Mouse (Mus musculus) intestine, embryonic 14.5 days (tissue): ENCODE measurements around the gene Sgpl1. TPM values are rescaled to one million over a fixed set of nuclear protein-coding genes. Genes with fewer than 3 reads are reported as not detected.

Source experiments
- ATAC-seq: fragments of 200-750 bp; cut with Nextera tagmentation; replicated peaks from 2 replicates; pipeline ENCODE4 v1.8.0; 2017; ENCODE audit warnings: low read depth, moderate number of reproducible peaks, moderate TSS enrichment, moderate library complexity; ENCODE audit not compliant: low FRiP score, low TSS enrichment
- DNase-seq: peaks from one replicate; pipeline ENCODE4 v3.0.0-alpha.2; 2018; ENCODE audit warnings: low spot score
- H3K27ac ChIP-seq: fragments of 300-500 bp; sonication (generic); 2 replicates; pipeline ENCODE4 v1.5.1; 2014; ENCODE audit warnings: low read depth, mild to moderate bottlenecking, control low read depth
- H3K27me3 ChIP-seq: fragments of 300-500 bp; sonication (generic); replicated peaks from 2 replicates; pipeline ENCODE4 v1.6.1; 2014; ENCODE audit warnings: low read length, control low read depth; ENCODE audit not compliant: control insufficient read depth, insufficient read depth
- H3K36me3 ChIP-seq: fragments of 300-500 bp; sonication (generic); 2 replicates; pipeline ENCODE4 v1.6.1; 2014; ENCODE audit warnings: low read length, control low read depth; ENCODE audit not compliant: control insufficient read depth, insufficient read depth
- H3K4me1 ChIP-seq: fragments of 300-500 bp; sonication (generic); replicated peaks from 2 replicates; pipeline ENCODE4 v1.6.1; 2014; ENCODE audit warnings: low read length, control low read depth, mixed read lengths; ENCODE audit not compliant: control insufficient read depth, insufficient read depth
- H3K4me2 ChIP-seq: fragments of 300-500 bp; sonication (generic); 2 replicates; pipeline ENCODE4 v1.6.1; 2014; ENCODE audit warnings: low read length
- H3K4me3 ChIP-seq: fragments of 300-500 bp; sonication (generic); 2 replicates; pipeline ENCODE4 v1.5.1; 2014; ENCODE audit warnings: low read depth, low read length, control low read depth, mixed read lengths
- H3K9ac ChIP-seq: fragments of 300-500 bp; sonication (generic); 2 replicates; pipeline ENCODE4 v1.6.1; 2014; ENCODE audit warnings: mild to moderate bottlenecking, low read length
- H3K9me3 ChIP-seq: fragments of 300-500 bp; sonication (generic); 2 replicates; pipeline ENCODE4 v1.6.1; 2016; ENCODE audit warnings: low read length, control low read depth; ENCODE audit not compliant: control insufficient read depth
- WGBS: fragments of 180-500 bp; shearing (Covaris S2); extraction: QIAGEN DNeasy Blood & Tissue Kit; methylation state at CpG from one replicate; pipeline ENCODE4 v1.1.7; 2014; 5-methylcytosine and 5-hydroxymethylcytosine counted together
- polyA plus RNA-seq: library from polyadenylated mRNA; unstranded; fragments of >200 nt; fragmentation: Nextera tagmentation; extraction: Ambion mirVana; gene quantifications from 2 replicates; pipeline ENCODE4 v1.2.1, GENCODE M21; 2014

Sgpl1 gene
- polyA plus RNA-seq, 1 experiment from 2014 or later, result 59.4 TPM

DNA sequence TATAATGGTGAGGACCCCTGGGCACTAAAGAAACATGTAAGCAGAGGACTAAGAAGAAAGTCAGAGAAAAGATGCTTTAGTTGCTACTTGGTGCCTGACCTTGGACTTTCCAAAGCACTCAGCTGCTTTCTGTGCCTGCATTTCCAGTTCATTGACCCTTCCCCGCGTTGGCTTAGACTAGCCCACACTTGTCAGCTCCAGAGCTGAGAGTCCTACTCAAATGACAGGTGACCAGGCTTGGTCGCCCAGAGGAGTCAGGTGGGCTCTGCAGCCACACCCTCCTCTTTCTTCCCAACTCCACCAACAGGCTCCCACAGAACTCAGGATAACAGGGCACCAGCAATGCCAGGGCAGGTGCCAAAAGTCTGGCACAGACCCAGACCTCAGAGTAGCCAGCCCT, 14.9 kb upstream of the Sgpl1 start:
- no peaks in the 10 kb centered on the region for H3K27me3 ChIP-seq
- H3K9ac ChIP-seq, result no peak overlapping the region
- no peaks in the 10 kb centered on the region for H3K9me3 ChIP-seq
- H3K36me3 ChIP-seq, result no peaks in the 10 kb centered on the region
- DNase-seq (no peak), ATAC-seq (no peak)
- 61% methylated on average over 3 of the region's 3 CpGs for WGBS
- H3K27ac ChIP-seq, result no peak overlapping the region
- H3K4me2 ChIP-seq, result no peak overlapping the region
- no peak overlapping the region for H3K4me3 ChIP-seq
- H3K4me1 ChIP-seq, result no peaks in the 10 kb centered on the region

DNA sequence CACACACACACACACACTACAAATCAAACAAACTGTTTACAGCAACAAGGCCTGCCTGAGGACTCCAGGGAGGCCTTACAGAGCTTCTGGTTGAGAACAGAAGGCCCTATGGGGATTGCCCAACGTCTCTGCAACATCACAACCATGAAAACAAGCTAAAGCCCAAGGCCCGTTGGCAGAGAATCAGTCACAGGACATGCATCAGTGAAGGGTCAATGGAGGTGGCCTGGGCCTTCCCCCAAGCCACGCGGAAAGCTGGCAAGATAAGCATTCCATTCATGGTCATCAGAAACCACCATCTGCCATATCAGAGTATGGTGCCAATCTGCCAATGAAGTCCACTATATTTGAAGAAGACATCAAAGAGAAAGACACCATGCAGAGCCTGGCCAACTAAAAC, 13.2 kb upstream of the Sgpl1 start:
- Histone ChIP-seq H3K9me3 (no peaks in the 10 kb centered on the region), H3K4me3 (no peak overlapping the region), H3K27me3 (no peaks in the 10 kb centered on the region), H3K4me2 (no peak overlapping the region), H3K9ac (no peak overlapping the region), H3K36me3 (no peaks in the 10 kb centered on the region), H3K4me1 (no peaks in the 10 kb centered on the region), H3K27ac (no peak overlapping the region)
- DNase-seq (no peak), ATAC-seq (no peak)
- WGBS, result 78% methylated on average over 4 of the region's 4 CpGs

GRCm38 (mm10) chr10:61160089-61160488, 12.6 kb upstream of the Sgpl1 start:
- Histone ChIP-seq H3K9ac (no peak overlapping the region), H3K4me2 (no peak overlapping the region), H3K27me3 (no peaks in the 10 kb centered on the region), H3K36me3 (no peaks in the 10 kb centered on the region), H3K4me3 (no peak overlapping the region), H3K9me3 (no peaks in the 10 kb centered on the region), H3K27ac (no peak overlapping the region), H3K4me1 (no peaks in the 10 kb centered on the region)
- 67% methylated on average over 7 of the region's 7 CpGs for WGBS
- no peak for DNase-seq
- no peak for ATAC-seq

- no peaks in the 10 kb centered on the region for H3K27me3 ChIP-seq
- H3K4me2 ChIP-seq, result no peak overlapping the region
- no peaks in the 10 kb centered on the region for H3K4me1 ChIP-seq
- ATAC-seq (no peak), DNase-seq (no peak)
- no peak overlapping the region for H3K27ac ChIP-seq
- WGBS, result 51% methylated on average over 3 of the region's 3 CpGs
- no peaks in the 10 kb centered on the region for H3K36me3 ChIP-seq
- no peak overlapping the region for H3K4me3 ChIP-seq
- H3K9ac ChIP-seq, result no peak overlapping the region
- no peaks in the 10 kb centered on the region for H3K9me3 ChIP-seq
These were observed 11.1 kb upstream of the Sgpl1 start for GRCm38 (mm10) chr10:61158594-61158993.

DNA sequence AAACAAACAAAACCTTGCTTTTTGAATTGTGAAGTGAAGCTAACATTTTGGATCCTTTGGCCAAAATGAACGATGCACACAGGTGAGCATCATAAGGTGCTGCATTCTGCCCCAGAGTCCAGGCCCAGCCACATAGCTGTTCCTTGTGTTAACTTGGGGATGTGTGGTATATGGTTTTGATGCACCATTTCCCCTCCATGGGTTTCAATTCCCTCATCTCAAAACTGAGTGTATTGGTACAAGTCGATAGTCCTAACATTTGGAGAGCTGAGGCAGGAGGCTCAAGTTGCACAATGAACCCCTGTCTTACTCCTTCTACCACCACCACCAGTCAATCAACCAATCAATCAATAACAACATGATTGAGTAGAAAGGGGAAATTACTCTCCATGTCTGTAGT, 8.9 kb upstream of the Sgpl1 start:
- H3K4me1 ChIP-seq, result no peaks in the 10 kb centered on the region
- no peak for ATAC-seq
- 96% methylated on average over 2 of the region's 2 CpGs for WGBS
- no peaks in the 10 kb centered on the region for H3K36me3 ChIP-seq
- H3K9ac ChIP-seq, result no peak overlapping the region
- no peak overlapping the region for H3K27ac ChIP-seq
- no peak overlapping the region for H3K4me3 ChIP-seq
- H3K4me2 ChIP-seq, result no peak overlapping the region
- no peaks in the 10 kb centered on the region for H3K27me3 ChIP-seq
- no peaks in the 10 kb centered on the region for H3K9me3 ChIP-seq
- no peak for DNase-seq

DNA sequence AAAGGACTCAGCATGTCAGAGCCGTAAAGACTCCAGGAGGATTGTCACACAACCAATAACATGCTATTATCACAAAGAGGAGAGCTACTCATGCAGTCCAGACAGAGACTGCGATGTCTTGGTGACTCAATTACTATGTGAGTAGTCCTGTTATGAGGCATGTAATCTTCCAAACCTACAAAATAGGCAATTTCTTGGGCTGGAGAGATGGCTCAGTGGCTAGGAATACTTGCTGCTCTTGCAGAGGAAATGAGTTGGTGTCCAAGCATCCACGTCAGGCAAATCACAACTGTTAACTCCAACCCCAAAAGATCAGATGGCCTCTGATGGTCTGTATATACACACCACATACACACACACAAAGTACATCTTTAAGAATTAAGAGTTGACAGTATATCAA, 8.1 kb upstream of the Sgpl1 start:
- Histone ChIP-seq H3K9ac (no peak overlapping the region), H3K36me3 (no peaks in the 10 kb centered on the region), H3K27me3 (no peaks in the 10 kb centered on the region), H3K27ac (no peak overlapping the region), H3K4me2 (no peak overlapping the region), H3K4me1 (no peaks in the 10 kb centered on the region; the same call in 1 of the 2 replicates), H3K4me3 (no peak overlapping the region), H3K9me3 (no peaks in the 10 kb centered on the region)
- DNase-seq (no peak), ATAC-seq (no peak)
- WGBS, result 82% methylated on average over 3 of the region's 3 CpGs

GRCm38 (mm10) chr10:61152131-61152530, 4.6 kb upstream of the Sgpl1 start:
- H3K4me3 ChIP-seq, result no peak overlapping the region
- H3K4me2 ChIP-seq, result no peak overlapping the region
- H3K9me3 ChIP-seq, result no peaks in the 10 kb centered on the region
- ATAC-seq, result no peak
- no peak for DNase-seq
- peaks cover 3% of the 10 kb centered on the region; the same call in 1 of the 2 replicates for H3K4me1 ChIP-seq
- no peak overlapping the region for H3K27ac ChIP-seq
- no peaks in the 10 kb centered on the region for H3K27me3 ChIP-seq
- H3K9ac ChIP-seq, result no peak overlapping the region
- H3K36me3 ChIP-seq, result no peaks in the 10 kb centered on the region

- Histone ChIP-seq H3K4me2 (no peak overlapping the region), H3K27me3 (no peaks in the 10 kb centered on the region), H3K9me3 (no peaks in the 10 kb centered on the region), H3K27ac (no peak overlapping the region), H3K36me3 (no peaks in the 10 kb centered on the region), H3K4me1 (peaks cover 3% of the 10 kb centered on the region; the same call in 1 of the 2 replicates), H3K9ac (no peak overlapping the region), H3K4me3 (no peak overlapping the region)
- ATAC-seq (no peak), DNase-seq (no peak)
- WGBS, result 17% methylated on average over 6 of the region's 6 CpGs
These were observed 3.1 kb upstream of the Sgpl1 start for GRCm38 (mm10) chr10:61150616-61151015.

DNA sequence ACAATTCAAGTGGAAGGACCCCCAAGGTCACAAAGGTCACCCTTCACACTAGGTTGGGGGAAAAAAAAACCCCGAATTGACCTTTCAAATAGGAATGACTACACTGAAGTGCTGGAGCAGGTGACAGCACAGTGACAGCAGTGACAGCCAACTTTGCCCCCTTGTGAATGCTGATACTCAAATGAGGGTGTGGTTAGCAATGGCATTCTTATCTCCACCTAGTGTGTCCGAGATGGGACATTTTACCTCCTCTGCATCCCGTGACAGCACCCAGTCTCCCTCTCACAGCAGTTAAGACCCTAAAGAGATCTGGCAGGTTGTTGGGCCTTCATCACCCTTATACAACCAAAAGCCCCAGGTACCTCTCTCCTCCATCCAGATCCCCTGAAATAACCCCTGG, 2.0 kb upstream of the Sgpl1 start:
- no peaks in the 10 kb centered on the region for H3K36me3 ChIP-seq
- H3K4me2 ChIP-seq, result no peak overlapping the region
- no peak overlapping the region for H3K4me3 ChIP-seq
- DNase-seq (no peak), ATAC-seq (no peak)
- H3K9me3 ChIP-seq, result no peaks in the 10 kb centered on the region
- H3K27ac ChIP-seq, result no peak overlapping the region
- H3K27me3 ChIP-seq, result no peaks in the 10 kb centered on the region
- peaks cover 3% of the 10 kb centered on the region; the same call in 1 of the 2 replicates for H3K4me1 ChIP-seq
- 72% methylated on average over 3 of the region's 3 CpGs for WGBS
- no peak overlapping the region for H3K9ac ChIP-seq
